Mouse (Mus musculus) myocyte (in vitro differentiated cells): ENCODE results near the gene Faap24. TPM values are rescaled to one million over a fixed set of nuclear protein-coding genes. Genes with fewer than 3 reads are reported as not detected.

Experiments used
- H3K27me3 ChIP-seq: one replicate; pipeline ENCODE4 v1.6.1; 2011; ENCODE audit not compliant: control insufficient read depth, insufficient read depth, insufficient read length
- H3K36me3 ChIP-seq: one replicate; pipeline ENCODE4 v1.6.1; 2011; ENCODE audit not compliant: control insufficient read depth, insufficient read depth
- H3K4me2 ChIP-seq: one replicate; pipeline ENCODE4 v1.6.1; 2011; ENCODE audit warnings: low read depth, control low read depth
- H3K4me3 ChIP-seq: one replicate; pipeline ENCODE4 v1.5.1; 2011; ENCODE audit warnings: mild to moderate bottlenecking, control low read depth, moderate library complexity
- H3K79me2 ChIP-seq: one replicate; pipeline ENCODE4 v1.6.1; 2011; ENCODE audit not compliant: control insufficient read depth, insufficient read depth
- H3ac ChIP-seq: one replicate; pipeline ENCODE4 v1.6.1; 2011; ENCODE audit not compliant: control insufficient read depth, insufficient read length
- CEBPB ChIP-seq: IDR thresholded peaks from 2 replicates; pipeline ENCODE4 v1.6.1; 2011; ENCODE audit warnings: mild to moderate bottlenecking, moderate library complexity; ENCODE audit not compliant: poor library complexity, insufficient read depth, severe bottlenecking
- E2F4 ChIP-seq: IDR thresholded peaks from one replicate; pipeline ENCODE4 v1.6.1; 2011; ENCODE audit warnings: mild to moderate bottlenecking, control low read depth, moderate library complexity; ENCODE audit not compliant: insufficient read depth
- MAX ChIP-seq: IDR thresholded peaks from one replicate; pipeline ENCODE4 v1.6.1; 2011; ENCODE audit warnings: low read depth, mild to moderate bottlenecking, control low read depth
- MYOD1 ChIP-seq, 3 experiments: IDR thresholded peaks; one replicate each; pipeline ENCODE4 v1.6.1; 2011; ENCODE audit warnings: control low read depth in 2 of 3, low read depth in 2 of 3, mild to moderate bottlenecking in 2 of 3, moderate library complexity in 1 of 3; ENCODE audit not compliant: insufficient read length in 2 of 3, control insufficient read depth in 1 of 3
- MYOG ChIP-seq, 3 experiments: IDR thresholded peaks; one replicate each; pipeline ENCODE4 v1.6.1; 2011; ENCODE audit warnings: control low read depth in 2 of 3, low read depth in 2 of 3, mild to moderate bottlenecking in 2 of 3; ENCODE audit not compliant: insufficient read length in 2 of 3, control insufficient read depth in 1 of 3, insufficient read depth in 1 of 3
- POLR2A ChIP-seq: IDR thresholded peaks from one replicate; pipeline ENCODE4 v1.6.1; 2011; ENCODE audit warnings: low read depth, mild to moderate bottlenecking, control low read depth, moderate library complexity; ENCODE audit not compliant: insufficient read length
- POLR2AphosphoS2 ChIP-seq: IDR thresholded peaks from one replicate; pipeline ENCODE4 v1.6.1; 2011; ENCODE audit warnings: low read depth, control low read depth; ENCODE audit not compliant: insufficient read length
- REST ChIP-seq: IDR thresholded peaks from one replicate; pipeline ENCODE4 v1.6.1; 2011; ENCODE audit warnings: mild to moderate bottlenecking, control low read depth, moderate library complexity; ENCODE audit not compliant: insufficient read depth, insufficient read length
- SRF ChIP-seq: IDR thresholded peaks from one replicate; pipeline ENCODE4 v1.6.1; 2011; ENCODE audit warnings: low read depth; ENCODE audit not compliant: control insufficient read depth, insufficient read length
- TCF12 ChIP-seq: IDR thresholded peaks from one replicate; pipeline ENCODE4 v1.6.1; 2011; ENCODE audit warnings: mild to moderate bottlenecking, control low read depth; ENCODE audit not compliant: poor library complexity, insufficient read depth, severe bottlenecking
- TCF3 ChIP-seq: IDR thresholded peaks from one replicate; pipeline ENCODE4 v1.6.1; 2011; ENCODE audit warnings: low read depth, control low read depth; ENCODE audit not compliant: insufficient read length
- USF1 ChIP-seq: IDR thresholded peaks from one replicate; pipeline ENCODE4 v1.6.1; 2011; ENCODE audit warnings: low read depth, mild to moderate bottlenecking, control low read depth, moderate library complexity
- polyA plus RNA-seq: library from polyadenylated mRNA; unstranded; fragments of >200 nt; fragmentation: generic; extraction: Trizol; gene quantifications from one replicate; pipeline ENCODE4 v1.2.1, GENCODE M21; 2012; ENCODE audit warnings: missing spikeins

The Faap24 gene
- polyA plus RNA-seq, 1 experiment, result 6.8 TPM

- H3K4me2 ChIP-seq, result no peak overlapping the region
- no peak overlapping the region for H3ac ChIP-seq
- no peak overlapping the region for H3K4me3 ChIP-seq
- H3K79me2 ChIP-seq, result no peaks in the 10 kb centered on the region
- TF ChIP-seq POLR2AphosphoS2 (no peak), POLR2A (no peak), REST (no peak), MAX (no peak), SRF (no peak), TCF3 (no peak), MYOG (IDR thresholded peaks at IDR 0.05; ENCODE audit: control insufficient read depth in 1 of 3, insufficient read depth in 1 of 3, insufficient read length in 2 of 3, low read depth in 2 of 3) (no peak), CEBPB (no peak), USF1 (no peak), TCF12 (no peak), E2F4 (no peak), MYOD1 (IDR thresholded peaks at IDR 0.05; ENCODE audit: control insufficient read depth in 1 of 3, insufficient read length in 2 of 3, low read depth in 2 of 3) (no peak)
- no peaks in the 10 kb centered on the region for H3K36me3 ChIP-seq
- no peaks in the 10 kb centered on the region for H3K27me3 ChIP-seq
Measured at GRCm38 (mm10) chr7:35355303-35355872, 41.2 kb downstream of the Faap24 start.

DNA sequence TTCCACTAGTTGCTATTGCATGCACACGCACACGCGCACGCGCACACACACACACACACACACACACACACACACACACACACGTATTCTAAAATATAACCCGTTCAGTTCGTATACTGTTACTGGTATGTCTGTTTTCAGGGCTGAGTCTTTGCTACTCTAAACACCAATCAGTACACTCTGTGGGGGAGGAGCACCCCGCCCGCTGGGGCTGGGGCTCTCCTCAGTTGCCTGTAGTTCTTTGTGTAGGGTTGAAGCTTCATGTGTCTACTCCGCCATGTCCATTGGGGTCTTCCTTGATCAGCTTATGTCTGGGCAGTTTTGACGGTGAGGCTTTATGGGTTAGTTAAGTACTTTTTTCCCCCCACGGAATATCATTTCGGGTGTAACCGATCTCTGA lies 43.3 kb downstream of the Faap24 start:
- Histone ChIP-seq H3K27me3 (no peaks in the 10 kb centered on the region), H3K79me2 (no peaks in the 10 kb centered on the region), H3ac (no peak overlapping the region), H3K4me3 (no peak overlapping the region), H3K4me2 (no peak overlapping the region), H3K36me3 (no peaks in the 10 kb centered on the region)
- TF ChIP-seq TCF3 (no peak), E2F4 (no peak), SRF (no peak), MAX (no peak), POLR2A (no peak), POLR2AphosphoS2 (no peak), REST (no peak), USF1 (no peak), TCF12 (no peak)

- Histone ChIP-seq H3K4me3 (no peak overlapping the region), H3K4me2 (no peak overlapping the region), H3K27me3 (no peaks in the 10 kb centered on the region), H3ac (no peak overlapping the region), H3K36me3 (no peaks in the 10 kb centered on the region), H3K79me2 (no peaks in the 10 kb centered on the region)
- TF ChIP-seq TCF3 (no peak), POLR2A (no peak), REST (no peak), E2F4 (no peak), MAX (no peak), MYOD1 (IDR thresholded peaks at IDR 0.05; ENCODE audit: control insufficient read depth in 1 of 3, insufficient read length in 2 of 3, low read depth in 2 of 3) (no peak), MYOG (IDR thresholded peaks at IDR 0.05; ENCODE audit: control insufficient read depth in 1 of 3, insufficient read depth in 1 of 3, insufficient read length in 2 of 3, low read depth in 2 of 3) (no peak)
Measured at GRCm38 (mm10) chr7:35351155-35351554, 45.5 kb downstream of the Faap24 start.

DNA sequence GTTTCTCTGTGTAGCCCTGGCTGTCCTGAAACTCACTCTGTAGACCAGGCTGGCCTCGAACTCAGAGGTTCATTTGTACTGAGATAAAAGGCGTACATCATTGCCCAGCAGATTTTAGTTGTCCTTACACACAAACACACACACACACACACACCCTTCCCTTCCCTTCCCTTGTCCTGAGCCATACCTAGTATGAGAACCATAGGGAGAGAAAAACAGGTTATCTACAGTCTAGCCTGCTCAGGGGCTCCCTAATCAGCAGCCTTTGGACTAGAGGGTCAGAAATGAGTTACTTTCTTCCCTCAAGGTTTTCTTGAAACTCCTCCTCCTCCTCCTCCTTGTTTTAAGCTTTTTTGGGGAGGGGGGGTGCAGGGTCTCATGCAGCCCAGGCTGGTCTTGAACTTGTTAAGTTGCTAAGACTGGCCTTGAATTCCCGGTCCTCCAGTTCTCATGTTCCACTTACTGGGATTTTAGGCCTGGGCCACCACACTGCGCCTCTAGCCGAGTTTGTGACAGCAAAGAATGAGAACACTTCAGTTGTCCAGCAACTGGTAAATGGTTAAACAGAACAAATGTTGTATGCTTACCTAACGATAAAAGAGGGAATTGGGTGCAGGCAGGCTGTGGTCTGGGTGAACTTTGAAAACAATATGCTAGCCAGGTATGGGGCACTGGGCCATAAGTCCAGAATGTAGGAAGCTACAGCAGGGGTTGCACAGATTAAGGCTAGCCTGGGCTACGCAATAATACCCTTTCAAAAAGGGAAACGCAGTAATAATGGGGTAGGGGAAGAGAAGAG lies 46.6 kb downstream of the Faap24 start:
- Histone ChIP-seq H3K27me3 (no peaks in the 10 kb centered on the region), H3K36me3 (no peaks in the 10 kb centered on the region), H3K4me2 (no peak overlapping the region), H3K79me2 (no peaks in the 10 kb centered on the region), H3K4me3 (no peak overlapping the region), H3ac (no peak overlapping the region)
- TF ChIP-seq E2F4, result no peak
- no peak for TF ChIP-seq CEBPB
- TF ChIP-seq REST, result no peak
- TF ChIP-seq TCF12, result no peak
- no peak for TF ChIP-seq SRF

DNA sequence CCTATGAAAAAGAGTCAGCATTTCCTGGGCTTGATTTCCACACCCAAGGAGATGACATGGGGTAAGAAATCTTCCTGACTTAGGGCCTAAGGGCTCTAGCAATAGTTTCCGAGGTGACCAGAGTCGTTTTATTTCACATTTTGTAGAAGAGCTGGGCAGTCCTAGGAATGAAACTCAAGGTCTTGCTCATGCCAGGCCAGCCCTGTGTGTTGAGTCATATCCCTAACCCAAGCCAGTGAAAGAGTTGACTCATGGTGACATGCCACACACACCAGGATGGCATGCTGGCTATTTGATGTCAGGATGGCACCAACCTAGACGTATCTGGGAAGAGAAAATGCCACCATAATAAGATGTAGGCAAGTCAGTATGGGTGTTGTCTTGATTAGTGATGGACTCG lies 47.6 kb downstream of the Faap24 start:
- TF ChIP-seq REST, result no peak
- TF ChIP-seq SRF, result no peak
- no peak for TF ChIP-seq POLR2AphosphoS2
- no peak for TF ChIP-seq MYOD1 (IDR thresholded peaks at IDR 0.05; ENCODE audit: control insufficient read depth in 1 of 3, insufficient read length in 2 of 3, low read depth in 2 of 3)
- no peak for TF ChIP-seq USF1
- no peak for TF ChIP-seq TCF12
- TF ChIP-seq POLR2A, result no peak
- TF ChIP-seq E2F4, result no peak
- no peak for TF ChIP-seq TCF3
- TF ChIP-seq MYOG (IDR thresholded peaks at IDR 0.05; ENCODE audit: control insufficient read depth in 1 of 3, insufficient read depth in 1 of 3, insufficient read length in 2 of 3, low read depth in 2 of 3), result no peak
- TF ChIP-seq CEBPB, result no peak
- no peak for TF ChIP-seq MAX
- no peak overlapping the region for H3ac ChIP-seq
- peak overlapping the region; percentile 39 for H3K4me2 ChIP-seq
- no peaks in the 10 kb centered on the region for H3K79me2 ChIP-seq
- no peaks in the 10 kb centered on the region for H3K36me3 ChIP-seq
- no peaks in the 10 kb centered on the region for H3K27me3 ChIP-seq
- H3K4me3 ChIP-seq, result no peak overlapping the region
